25 mouse cellular contexts compared by ENCODE assay signal in genomic region chr14:13558117-13558516, GRCm38 (mm10).
"Had no signal": no experiment of that assay in that cellular context is flagged by ENCODE, and none has a peak within 500 bp of the region (broad histone marks: within the 10 kb centered on the region; RNA-seq: fewer than 3 reads in every experiment).

No protein-coding gene starts in this region.

- H3K9me3 ChIP-seq: heart, embryonic 13.5 days; heart, embryonic 15.5 days; hindbrain, embryonic 13.5 days; hindbrain, embryonic 15.5 days; kidney, embryonic 15.5 days; limb, embryonic 13.5 days; limb, embryonic 15.5 days had no signal

- H3K27ac ChIP-seq: heart, adult 2 months; heart, embryonic 13.5 days; heart, embryonic 15.5 days; hindbrain, embryonic 13.5 days; hindbrain, embryonic 15.5 days; hindbrain, postnatal 0 days; kidney, embryonic 15.5 days; kidney, postnatal 0 days; limb, embryonic 13.5 days; limb, embryonic 15.5 days had no signal

- H3K4me3 ChIP-seq: heart, adult 2 months; heart, embryonic 13.5 days; heart, embryonic 15.5 days; hindbrain, embryonic 13.5 days; hindbrain, embryonic 15.5 days; kidney, embryonic 15.5 days; limb, embryonic 13.5 days; limb, embryonic 15.5 days had no signal

- DNase-seq: gastrocnemius, postnatal 14 days; gastrocnemius, postnatal 36 days; heart, adult 2 months; heart, postnatal 14 days; heart, postnatal 36 days; kidney, adult 11 months; kidney, adult 2 months; kidney, adult 9 months; kidney, postnatal 14 days; kidney, postnatal 36 days; layer of hippocampus, adult 9-11 months; layer of hippocampus, postnatal 36 days; left cerebral cortex, postnatal 4 days had no signal

- H3K4me2 ChIP-seq: heart, embryonic 11.5 days; heart, embryonic 13.5 days; heart, embryonic 15.5 days; hindbrain, embryonic 13.5 days; hindbrain, embryonic 15.5 days; kidney, embryonic 15.5 days; limb, embryonic 13.5 days; limb, embryonic 15.5 days; liver, embryonic 11.5 days had no signal

- H3K27me3 ChIP-seq: heart, embryonic 13.5 days; heart, embryonic 15.5 days; hindbrain, embryonic 13.5 days; hindbrain, embryonic 15.5 days; kidney, embryonic 15.5 days; limb, embryonic 13.5 days; limb, embryonic 15.5 days had no signal

- H3K9ac ChIP-seq: heart, embryonic 13.5 days; heart, embryonic 15.5 days; hindbrain, embryonic 13.5 days; hindbrain, embryonic 15.5 days; kidney, embryonic 15.5 days; limb, embryonic 13.5 days; limb, embryonic 15.5 days had no signal

- ATAC-seq: hindbrain, postnatal 0 days; intestine, embryonic 16.5 days had no signal

- H3K4me1 ChIP-seq: heart, embryonic 13.5 days; heart, embryonic 15.5 days; hindbrain, embryonic 13.5 days; hindbrain, embryonic 15.5 days; kidney, embryonic 15.5 days; limb, embryonic 13.5 days; limb, embryonic 15.5 days had no signal

- H3K36me3 ChIP-seq: heart, embryonic 13.5 days; heart, embryonic 15.5 days; hindbrain, embryonic 13.5 days; hindbrain, embryonic 15.5 days; kidney, embryonic 15.5 days; limb, embryonic 13.5 days; limb, embryonic 15.5 days had no signal
